Mouse (Mus musculus) adrenal gland, postnatal 25 days (tissue): Measurements from ENCODE around the gene Ablim1. TPM values are rescaled to one million over a fixed set of nuclear protein-coding genes. Genes with fewer than 3 reads are reported as not detected.

Experiments
- DNase-seq: peaks from one replicate; pipeline ENCODE4 v3.0.0; 2021; ENCODE audit warnings: mixed read lengths
- long read RNA-seq: library from polyadenylated mRNA; stranded (forward); transcript quantifications from one replicate; pipeline ENCODE4 v2.0.0, GENCODE M21; 2021
- total RNA-seq: library from RNA; stranded (reverse); gene quantifications from 2 replicates; pipeline ENCODE4 v1.2.3, GENCODE M21; 2021

The Ablim1 gene
- 32.5 and 35.6 TPM in 2 replicates for total RNA-seq
- long read RNA-seq, partial matches to known transcripts: 0 of 8 reads
- long read RNA-seq, other reads (novel, unspliced or antisense): 8 of 8 reads

DNA sequence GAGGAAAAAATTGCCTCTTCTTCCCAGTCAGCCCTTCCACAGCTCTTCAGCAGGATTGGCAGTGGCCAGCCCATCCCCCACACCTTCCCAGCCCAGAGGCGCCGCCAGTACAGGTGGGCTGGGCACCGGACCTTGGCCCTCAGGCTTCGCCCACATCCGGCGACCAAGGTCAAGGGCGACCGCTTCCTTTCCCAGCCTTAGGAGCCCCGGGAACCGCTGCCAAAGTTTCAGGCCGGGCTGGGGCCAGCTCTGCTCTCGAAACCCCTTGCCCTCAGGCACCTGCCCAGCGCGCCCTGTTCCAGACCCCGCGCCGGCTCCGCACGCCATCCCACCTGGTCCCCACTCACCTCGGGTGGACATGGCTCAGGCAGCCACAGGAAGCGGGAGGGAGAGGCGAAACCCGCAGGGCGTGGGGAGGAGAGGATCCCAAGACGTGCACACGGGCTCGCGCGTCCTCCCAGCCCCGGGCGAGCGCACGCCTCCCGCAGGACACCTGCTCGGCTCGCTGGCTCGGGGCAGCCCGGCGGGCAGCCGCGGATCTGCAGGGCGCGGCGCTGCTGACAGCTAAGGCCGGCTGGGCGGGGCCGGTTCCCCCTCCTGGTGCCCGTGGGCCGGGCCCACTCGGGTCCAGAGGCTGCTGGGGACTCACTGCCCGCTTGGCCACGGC lies at the start of gene Ablim1:
Gene Ablim1 (minus strand): TSS at position 574 of the 667 bp plus-strand sequence.
- DNase-seq: peak; percentile 65

DNA sequence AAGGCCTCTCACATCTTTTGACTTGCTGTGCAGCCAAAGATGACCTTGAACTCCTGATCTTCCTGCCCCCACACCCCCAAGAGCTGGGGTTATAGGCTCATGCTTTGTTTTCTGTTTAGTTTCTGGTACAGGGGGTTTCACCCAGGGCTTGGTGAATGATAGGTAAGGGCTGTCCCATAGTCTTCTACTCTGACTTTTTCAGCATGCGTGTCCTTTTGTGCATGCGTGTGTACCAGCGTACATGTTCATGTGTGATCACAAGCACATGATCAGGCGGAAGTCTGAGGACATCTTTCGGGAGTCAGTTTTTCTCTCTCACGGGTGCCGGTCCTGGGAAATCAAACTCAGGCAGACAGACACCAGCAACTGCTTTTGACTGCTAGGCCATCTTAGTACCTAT lies 48.8 kb upstream of the Ablim1 start:
- no peak for DNase-seq

DNA sequence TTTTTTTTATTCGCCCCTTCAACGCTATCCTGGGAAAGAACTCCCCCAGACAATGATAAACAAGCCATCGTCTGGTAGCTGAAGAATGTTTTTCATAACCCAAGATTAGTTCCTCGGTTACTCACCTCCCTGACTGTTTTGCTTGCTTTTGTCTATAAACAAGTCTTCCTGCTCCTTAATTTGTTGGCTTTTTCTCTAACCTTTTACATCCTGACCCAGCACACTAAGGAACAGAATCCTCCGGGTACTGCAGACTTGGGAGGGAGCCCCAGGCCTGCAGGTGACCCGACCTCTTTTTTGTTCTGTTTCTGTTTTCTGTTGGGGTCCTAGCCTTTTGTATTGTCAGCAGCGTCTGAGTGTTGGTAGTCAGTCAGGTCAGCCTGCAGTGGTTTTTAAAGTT lies 48.4 kb upstream of the Ablim1 start:
- no peak for DNase-seq

DNA sequence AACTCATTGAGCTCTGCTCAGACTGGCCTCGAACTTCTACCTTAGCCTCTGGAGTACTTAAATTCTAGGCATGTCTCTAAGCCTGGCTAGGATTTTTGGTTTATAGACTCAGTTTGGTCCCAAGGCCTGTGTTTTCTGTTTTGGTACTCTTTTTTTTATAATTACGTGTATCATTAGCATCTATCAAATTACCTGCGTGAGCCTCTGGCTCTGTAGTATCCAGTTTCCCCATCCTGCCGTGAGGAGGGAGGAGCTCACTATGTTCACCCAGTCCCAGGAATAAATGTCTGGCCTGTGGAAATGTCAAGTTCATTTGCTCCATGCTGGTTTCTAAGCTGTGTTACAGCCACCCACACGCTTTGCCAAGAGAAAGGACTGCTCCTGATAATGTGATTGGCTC lies 47.9 kb upstream of the Ablim1 start:
- no peak for DNase-seq

DNA sequence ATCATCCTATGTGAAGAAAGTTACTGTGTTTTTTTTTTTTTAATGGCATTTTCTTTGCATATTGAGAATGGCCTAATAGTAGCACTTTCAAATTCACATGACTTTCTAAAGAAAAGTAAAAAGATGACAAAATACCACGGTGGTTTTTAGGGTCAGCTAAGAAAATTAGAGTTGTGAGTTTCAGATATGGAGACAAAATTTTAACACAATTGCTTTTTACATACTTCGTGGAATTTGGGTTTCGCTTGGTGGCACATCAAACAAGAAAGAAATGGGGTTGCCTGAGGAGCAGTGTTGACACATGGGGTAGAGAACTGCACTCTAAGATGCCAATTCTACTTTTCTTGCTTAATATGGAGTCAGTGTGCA lies 47.2 kb upstream of the Ablim1 start:
- DNase-seq: no peak

DNA sequence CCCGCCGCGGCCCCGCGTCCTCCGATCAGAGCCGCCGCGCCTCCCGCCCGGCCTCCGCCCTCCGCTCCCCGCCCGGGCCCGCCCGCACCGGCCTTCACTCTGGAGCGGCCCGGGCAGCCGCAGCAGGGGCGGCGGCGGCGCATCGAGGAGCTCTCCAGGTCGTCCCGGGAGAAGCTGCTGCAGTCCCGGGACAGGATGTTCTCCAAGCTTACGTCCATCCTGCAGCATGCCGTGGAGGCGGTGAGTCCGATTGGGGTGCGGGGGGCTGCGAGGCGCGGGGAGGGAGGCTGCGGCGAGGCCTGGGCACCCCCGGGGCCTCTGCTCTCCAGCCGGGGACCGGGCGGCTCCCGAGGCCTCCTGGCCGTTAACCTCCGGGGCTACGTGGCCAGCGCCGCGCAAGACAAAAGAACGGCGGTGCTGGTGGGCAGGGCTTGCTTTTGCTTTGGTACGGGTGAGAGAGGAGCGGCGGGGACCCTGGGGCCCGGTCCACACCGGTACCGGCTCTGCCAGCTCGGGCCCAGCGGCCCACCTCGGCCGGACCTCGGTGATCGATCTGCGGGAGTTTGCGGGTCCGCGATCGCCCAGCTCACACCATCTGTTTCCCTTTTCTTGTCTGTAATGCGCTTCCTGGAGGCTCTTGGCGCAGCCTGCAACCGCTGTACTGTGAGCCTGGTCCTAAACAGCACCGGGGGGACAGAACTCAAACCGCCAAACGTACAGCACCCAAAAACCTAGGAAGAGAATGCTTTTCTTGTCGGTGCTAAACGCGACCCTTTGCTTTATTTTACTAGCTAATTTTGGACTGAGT lies 46.6 kb upstream of the Ablim1 start:
- DNase-seq: peak; percentile 62

DNA sequence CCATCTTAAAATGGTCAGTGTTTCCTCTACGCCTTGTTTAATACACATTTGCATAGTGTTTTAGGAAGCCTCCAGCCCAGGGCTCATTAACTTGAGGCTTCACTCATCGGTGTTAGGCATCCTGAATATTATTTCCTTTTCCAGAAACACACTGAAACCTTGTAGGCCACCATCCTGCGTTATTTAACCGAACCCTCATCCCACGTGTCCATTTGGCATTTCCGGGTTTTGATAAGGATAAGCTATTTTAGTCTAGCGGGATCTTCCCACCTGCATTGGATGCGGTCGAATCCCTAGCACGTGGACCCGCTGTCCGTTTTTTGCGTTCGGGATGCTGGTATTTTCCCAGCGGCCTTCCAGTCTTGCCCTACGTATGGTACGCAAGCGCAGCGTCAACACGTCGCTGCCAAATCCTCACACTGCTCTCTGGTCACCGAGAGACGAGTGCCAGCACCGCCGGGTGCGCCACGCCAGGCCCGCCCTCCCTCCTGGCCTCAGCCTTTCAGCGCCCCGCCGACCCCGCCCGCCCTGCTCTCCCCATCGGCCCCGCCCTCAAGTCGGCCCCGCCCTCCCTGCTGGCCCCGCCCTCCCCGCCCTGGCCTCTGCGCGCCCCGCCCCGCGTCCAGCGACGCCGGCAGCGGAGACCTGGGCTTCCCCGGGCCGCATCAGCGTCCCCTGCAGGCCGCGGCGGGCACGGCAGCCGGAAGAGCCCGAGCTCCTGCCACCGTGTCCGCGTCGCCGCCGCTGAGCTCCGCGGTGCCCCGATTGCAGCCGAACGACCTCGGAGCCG lies 45.8 kb upstream of the Ablim1 start, which contains the start of gene Fam160b1:
Gene Fam160b1 (plus strand): TSS at position 340 of the 790 bp plus-strand sequence.
- peak; percentile 94 for DNase-seq

DNA sequence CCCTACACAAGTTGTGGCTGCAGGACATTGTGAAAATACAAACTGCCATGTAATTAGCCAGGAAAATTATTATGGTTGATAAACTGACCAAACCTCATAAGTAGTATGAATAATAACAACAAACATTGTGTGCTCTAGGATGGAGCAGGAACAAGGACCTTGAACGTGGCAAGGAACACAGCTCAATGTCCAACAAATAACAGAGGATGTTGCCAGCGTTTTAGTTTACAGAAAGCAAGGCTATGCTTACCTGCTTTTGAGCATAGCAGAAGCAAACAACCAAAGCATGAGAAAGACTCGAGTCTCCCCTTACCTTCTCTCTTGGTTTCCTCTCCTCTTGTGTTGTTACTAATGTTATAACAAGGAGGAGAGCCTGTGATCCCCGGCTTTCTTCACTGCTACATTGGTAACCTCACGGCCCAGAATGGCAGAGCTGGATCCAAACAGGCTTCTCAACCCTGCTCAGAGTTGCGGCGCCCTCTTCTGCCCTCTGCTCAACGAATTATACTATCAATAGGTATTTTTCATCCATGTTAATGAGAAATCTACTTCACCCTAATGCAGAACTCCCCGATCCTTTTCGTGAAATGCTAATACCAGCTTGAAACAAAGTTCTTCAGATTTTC lies 45.1 kb upstream of the Ablim1 start:
- DNase-seq: peak; percentile 40

DNA sequence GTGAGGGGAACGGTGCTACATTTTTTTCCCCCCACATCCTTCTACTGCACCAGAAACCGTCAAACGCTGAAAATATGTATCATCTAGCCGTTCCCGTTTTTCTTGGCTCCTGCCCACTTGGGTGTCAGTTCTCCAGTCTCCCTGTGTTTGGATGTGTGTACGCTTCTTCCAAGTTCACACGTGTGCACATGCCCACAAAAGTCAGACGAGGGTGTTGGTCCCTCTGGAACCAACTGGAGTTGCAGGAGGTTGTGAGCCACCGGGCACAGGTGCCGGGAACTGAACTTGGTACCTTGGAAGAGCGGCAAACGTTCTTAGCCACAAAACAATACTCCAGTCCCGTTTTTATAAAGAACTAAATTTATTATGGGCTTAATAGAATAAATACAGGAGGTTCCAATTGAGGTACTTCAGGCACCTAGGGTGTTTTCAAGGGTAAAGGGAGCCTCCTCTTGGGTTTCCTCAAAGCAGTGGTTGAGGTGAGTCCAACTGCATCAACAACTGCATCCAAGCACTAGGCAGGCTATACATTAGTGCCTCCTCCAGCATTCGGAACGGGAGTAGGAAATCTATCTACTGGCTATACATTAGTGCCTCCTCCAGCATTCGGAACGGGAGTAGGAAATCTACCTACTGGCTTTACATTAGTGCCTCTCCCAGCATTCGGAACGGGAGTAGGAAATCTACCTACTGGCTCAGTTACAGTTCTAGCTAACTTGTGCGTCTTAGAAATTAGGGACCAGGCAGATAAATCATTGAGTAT lies 44.3 kb upstream of the Ablim1 start:
- no peak for DNase-seq

DNA sequence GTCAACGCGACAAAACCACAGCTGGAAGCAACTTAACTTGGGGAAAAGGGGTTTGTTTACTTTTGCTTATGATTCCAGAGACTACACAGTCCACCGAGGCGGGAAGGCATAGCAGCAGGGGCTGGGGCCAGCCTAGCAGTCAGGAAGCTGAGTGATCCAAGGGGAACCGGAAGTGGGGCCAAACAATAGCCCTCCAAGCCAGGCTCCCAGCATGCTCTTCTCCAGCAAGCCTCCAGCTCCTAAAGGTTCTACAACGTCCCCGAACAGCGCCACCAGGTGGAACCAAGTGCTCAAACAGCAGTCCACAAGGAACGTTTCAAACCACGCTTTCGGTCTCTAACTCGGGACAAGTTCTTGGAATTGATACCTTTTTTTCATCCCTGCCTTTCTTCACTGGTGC lies 43.6 kb upstream of the Ablim1 start:
- peak; percentile 65 for DNase-seq

DNA sequence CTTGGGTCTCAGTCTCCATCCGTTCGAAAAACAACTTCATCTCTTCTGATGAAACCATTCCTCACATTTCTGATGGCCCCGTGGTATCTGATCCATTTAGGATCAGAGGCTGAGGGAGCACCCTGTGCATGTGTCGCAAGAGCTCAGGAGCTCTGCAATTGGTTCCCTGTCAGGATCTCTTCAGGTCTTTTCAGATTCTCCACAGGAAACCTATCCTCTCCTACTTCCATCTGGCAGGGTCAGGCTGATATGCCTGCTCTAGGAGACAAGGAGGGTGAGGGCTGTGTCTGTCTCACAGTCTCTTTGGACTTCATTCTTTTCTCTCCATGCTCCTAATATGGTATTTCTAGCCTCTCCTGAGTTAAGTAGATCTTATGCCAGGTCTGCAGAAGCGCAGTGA lies 43.1 kb upstream of the Ablim1 start:
- no peak for DNase-seq

DNA sequence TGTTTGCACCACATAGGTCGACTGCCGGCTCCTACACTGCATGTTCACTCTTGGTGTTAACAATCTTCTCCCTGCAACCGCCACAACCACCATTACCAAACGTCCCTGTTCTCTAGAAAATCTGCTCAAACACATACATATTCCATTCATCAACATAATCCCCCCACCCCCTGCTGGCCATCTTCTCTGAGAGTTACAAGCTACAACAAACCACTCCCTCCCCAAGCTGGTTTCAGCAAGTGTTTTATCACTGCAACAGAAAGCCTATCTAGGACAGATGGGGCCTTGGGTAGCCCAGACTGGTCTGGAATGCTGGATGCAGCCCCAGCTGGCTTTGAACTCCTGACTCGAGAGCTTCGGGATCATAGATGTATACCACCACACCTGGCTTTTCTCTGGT lies 42.5 kb upstream of the Ablim1 start:
- no peak for DNase-seq

DNA sequence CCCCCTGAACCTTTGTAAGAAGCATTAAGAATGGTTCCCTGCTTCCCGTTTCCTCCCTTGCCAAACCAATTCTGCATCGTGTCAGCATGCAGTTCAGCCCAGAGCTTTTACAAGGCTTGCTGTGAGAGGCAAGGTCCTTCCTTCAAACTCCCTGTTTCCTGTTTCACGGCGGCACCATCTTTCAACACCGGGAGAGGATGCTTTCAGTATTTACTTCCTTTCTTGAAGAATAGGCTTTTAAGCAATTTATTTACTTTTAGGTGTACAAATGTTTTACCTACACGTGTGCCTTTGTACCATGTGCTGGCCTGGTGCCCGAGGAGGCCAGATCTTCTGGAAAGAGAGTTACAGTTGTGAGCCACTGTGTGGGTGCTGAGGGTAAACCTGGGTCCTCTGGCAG lies 41.6 kb upstream of the Ablim1 start:
- no peak for DNase-seq

DNA sequence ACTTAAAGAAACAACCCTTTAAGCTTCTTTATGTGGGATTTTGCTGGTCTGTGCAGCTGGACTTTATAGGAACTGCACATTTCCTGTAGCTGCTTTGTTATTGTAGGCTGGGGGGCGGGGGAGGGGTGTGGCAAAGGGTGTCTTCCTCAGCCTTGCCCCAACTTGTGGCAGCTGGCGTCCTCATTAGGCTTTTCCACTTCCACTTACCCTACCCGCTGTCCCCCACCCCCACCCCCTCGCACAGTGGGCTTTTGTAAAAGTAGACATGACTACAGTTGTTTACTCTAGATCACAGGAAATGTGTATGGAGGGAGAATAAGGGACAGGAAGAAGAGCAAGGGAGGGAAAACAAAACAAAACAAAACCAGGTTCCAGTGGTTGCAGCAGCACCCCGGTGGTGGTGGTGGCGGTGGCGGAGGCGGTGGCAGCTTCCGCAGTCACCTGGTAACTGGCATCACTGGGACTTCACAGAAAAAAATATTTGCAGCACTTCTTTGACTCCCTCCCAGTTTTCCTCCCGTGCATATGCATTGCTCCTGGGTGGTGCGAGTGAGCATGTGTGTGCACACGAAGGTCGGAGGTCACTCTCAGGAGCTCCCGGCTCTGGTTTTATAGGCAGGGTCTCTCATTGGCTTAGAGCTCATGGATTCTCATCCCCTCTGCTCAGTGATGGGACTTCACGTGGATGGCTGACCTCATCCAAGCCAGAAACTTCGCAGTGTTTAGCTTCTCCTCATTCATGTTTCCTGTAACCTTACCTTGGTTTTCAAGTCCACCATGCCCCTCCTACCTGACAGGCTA lies 40.9 kb upstream of the Ablim1 start:
- no peak for DNase-seq

DNA sequence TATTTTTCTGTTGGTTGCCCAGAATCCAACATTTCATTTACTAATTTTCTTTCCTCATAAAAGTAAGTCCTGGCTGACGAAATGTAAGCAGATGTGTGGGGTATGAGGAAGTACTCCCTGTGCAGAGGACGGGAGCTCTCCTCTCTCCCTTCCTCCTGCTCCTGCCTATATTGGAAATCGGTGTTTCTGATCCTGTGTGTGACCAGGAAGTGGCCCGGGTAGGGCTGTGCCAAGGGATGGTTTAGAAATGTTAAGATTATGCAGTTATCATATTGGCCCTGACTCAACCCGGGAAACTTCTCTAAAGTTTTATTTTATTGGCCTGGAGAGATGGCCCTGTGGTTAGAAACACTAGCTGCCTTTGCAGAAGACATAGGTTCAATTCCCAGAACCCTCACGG lies 40.0 kb upstream of the Ablim1 start:
- DNase-seq: no peak

DNA sequence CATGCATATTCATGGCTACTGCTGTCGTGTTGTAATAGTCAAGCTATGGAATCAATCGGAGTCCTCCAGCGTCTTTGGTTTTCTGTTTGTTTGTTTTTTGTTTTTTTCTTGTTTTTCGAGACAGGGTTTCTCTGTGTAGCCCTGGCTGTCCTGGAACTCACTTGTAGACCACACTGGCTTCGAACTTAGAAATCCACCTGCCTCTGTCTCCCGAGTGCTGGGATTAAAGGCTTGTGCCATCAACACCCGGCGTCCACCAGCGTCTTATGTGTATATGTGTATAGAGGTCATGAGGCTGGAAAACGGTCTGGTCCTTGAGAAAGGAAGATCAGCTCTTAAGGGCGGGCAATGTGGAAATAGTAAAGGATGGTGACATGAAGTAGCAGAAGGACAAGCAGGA lies 39.3 kb upstream of the Ablim1 start:
- no peak for DNase-seq

DNA sequence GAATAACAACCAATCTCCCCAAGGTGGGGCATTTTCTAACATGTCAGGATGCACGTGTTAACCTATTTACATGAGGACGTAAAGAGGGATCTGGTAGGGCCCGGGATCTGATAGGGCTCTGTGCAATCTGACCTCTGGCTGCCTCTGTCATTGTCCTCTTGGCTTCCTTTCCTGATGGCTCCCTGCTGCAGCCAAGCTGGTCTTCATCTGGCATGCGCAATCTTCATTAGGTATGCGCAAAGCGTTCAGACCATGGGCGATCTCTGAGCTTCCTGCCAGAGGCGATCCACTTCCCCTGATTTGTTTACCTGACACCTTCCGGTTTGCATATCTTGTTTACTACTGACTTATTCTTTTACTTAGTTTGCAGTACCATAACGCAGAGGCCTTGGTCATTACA lies 38.5 kb upstream of the Ablim1 start:
- DNase-seq: no peak

DNA sequence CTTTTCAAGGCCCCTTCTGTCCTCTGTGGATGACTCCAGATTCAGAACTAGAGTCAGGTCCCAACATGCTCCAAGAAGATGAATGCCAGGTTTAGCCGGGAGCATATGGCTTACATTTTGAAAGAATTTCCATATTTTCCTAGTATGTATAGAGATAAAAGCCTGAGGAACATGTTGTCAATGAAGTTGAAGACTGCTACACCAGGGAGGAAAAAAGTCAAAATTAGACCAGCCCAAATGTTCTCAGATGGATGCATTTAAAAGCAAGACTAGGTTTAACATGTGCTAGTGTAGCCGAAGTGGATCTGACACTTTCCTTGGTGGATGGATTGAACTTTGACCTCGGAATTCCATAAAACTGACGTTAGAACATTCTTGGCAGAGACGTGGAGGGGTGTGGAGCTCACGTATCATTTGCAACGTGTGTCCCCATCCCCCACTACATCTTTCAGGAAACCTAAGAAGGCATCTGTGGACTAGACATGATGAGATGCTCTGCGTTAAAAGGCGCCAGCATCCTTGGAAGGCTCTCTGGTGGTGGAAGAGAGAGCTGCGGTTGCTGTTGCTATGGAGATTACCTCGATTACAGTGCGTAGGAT lies 37.7 kb upstream of the Ablim1 start:
- no peak for DNase-seq

DNA sequence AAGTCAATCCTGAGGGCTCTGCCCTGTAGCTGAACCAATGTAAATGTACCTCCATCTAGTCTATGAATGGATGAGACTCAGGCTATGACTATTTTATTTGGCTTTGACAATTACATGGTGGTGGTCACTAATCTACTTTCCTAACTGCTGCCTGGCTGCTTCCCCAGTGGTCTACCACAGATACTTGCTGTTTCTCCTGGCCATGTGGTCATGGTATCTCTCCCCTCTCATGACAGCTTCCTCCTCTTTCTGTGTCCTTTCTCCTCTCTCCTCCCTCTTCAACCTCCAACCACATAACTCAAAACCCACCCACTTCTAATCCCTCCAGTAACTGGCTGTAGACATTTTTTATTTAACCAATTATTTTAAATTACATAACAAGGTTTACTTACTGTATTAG lies 34.4 kb upstream of the Ablim1 start:
- DNase-seq: no peak

DNA sequence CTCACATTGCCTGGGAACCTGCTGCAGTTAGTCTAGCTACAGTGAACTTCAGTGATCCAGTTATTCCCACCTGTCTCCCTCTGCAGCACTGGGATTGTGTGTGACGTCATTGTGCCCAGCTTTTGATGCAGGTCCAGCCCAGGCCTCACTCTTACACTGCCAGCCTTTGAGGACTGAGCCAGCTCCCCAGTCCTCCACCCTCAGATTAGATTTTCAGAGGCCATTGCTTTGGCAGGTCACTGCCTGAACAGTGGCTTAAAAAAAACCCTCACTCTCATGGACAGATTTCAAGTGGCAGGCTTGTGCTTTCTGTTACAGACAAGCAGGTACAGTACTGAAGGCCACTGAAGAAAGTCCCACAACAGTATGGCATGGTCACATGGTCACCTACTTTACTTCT lies 30.0 kb upstream of the Ablim1 start:
- DNase-seq: no peak
